Mouse (Mus musculus): ENCODE data around the gene Nme7.

Nme7 gene

DNA sequence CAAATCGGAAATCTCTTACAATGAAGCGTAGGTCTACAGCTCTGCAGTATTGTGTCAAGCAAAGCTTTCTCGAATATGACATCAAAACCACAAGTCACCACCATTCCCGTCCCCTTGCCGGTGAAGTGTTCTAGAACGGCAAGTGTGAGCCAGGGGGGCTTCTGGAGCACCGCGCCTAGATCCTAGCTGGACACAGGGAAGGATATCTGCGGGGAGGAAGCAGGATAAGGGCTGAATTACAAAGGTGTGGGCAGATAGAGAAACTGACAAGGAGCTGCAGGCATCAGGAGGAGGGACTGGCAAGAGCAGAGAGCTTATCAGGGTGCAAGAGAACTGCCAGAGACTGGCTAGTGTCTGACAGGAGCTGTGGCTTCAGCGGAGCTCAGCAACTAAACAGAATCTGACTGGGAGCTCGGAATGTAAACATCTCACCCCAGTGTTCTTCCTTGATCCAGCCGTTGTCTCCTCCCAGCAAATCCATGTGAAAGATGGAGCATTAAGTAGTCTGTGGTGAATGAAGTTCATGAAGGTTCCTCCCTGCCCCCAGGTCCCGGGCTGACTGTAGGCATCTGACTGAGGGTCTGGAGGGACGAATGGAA, 15.7 kb downstream of the Nme7 start:
- DNase-seq (ENCODE audit: extremely low spot score, low read depth, low spot score): no peak

DNA sequence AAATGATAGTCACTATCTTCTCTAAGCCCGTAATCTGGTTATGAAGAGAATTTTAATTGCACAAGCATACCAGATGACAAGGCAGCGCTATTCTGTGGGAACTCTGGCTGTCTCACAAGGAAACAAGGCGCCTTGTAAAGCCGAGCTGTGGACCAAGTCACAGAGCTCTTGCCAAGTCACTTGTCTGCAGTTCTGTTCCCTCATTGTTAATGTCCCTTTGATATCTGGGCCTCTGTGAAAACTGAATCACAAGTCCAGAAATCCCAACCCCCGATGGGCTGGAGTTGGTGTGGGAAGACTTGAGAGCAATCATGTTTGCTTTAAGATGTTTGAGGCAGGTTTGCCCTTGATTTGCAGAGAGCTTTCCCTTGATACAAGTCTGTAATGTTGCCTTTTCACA, 16.8 kb downstream of the Nme7 start:
- DNase-seq (ENCODE audit: extremely low spot score, low read depth, low spot score): no peak

DNA sequence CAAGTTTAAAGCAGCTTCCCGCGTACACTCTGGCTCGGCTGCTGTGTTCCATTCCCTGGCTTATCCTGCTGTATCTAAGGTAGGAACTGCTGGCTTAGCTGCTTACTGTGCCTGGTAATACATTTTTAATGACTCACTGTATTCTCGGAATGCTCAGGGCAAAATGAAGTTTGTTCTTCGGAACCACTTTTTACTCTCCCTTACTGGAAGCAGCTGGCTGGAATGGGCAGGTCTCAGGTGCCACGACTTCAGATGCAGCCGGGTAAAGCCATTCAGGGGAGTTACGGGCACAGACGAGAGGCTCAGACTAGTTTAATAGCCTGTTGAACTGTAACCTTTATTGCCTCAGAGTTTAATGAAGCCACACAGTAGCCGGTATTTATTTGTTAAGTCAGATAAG, 17.5 kb downstream of the Nme7 start:
- no peak for DNase-seq (ENCODE audit: extremely low spot score, low read depth, low spot score)

DNA sequence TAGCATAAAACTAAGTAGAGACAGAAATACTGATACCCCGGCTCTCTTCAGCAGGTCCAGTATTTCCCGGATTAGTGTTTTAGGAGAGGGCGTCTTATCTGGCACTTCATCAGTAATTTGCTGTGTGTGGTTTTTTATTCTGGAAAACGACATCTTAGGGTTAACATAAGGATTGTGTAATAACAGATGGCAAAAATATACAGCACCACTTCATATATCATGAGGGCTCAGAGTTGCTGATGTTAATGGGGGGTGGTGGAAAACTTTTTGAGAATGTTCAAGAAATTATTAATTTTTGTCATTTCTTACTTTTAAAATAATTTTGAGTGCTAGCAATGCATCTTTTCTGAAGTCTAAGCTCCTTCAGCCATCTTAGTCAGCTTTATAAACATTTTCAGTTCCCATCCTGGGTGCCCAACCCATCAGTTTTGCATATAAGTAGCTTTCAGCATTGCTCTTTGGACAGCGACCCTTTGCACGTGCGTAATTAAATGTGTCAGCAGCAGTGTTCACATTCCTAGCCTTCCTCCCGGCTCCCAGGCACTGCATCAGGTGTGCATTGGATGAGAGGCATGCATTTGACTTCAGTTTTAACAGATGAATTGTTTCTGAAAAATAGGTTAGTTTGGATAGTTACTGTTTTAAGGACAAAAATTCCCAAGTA, 19.2 kb downstream of the Nme7 start:
- no peak for DNase-seq (ENCODE audit: extremely low spot score, low read depth, low spot score)

DNA sequence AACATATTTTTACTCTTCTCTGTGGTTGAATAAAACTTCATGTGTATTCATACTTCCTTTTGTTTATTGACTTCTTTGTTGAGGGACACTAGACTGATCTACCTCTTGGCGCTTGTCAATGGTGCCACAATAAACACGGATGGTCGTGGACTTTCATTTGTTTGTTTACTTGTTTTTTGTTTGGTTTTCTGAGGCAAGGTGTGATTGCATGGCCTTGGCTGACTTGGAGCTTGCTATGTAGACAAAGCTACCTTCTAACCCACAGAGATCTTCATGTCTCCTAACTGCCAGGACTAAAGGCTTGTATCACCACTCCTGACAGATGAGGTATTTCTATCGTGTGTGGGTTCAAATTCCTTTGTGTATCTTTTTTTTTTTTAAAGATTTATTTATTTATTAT, 20.3 kb downstream of the Nme7 start:
- DNase-seq (ENCODE audit: extremely low spot score, low read depth, low spot score): no peak

DNA sequence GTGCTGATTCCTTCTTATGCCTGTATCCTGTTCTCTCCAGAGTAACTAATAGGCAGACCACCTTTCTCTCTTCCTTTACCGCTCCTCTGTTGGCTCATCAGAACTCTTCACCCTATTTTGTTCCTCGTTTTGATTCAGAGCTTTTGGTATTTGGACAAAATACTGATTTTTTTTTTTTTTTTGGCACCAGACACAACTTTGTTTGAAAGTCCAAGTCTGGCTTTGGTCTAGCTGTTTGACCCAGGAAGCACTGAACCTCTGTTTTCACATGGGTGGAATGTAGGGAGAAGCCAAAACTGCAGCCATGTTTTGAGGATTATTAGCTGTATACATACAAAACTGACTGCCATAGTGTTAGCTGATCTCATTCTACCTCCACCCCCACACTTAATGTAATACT, 21.0 kb downstream of the Nme7 start:
- DNase-seq (ENCODE audit: extremely low spot score, low read depth, low spot score): no peak

DNA sequence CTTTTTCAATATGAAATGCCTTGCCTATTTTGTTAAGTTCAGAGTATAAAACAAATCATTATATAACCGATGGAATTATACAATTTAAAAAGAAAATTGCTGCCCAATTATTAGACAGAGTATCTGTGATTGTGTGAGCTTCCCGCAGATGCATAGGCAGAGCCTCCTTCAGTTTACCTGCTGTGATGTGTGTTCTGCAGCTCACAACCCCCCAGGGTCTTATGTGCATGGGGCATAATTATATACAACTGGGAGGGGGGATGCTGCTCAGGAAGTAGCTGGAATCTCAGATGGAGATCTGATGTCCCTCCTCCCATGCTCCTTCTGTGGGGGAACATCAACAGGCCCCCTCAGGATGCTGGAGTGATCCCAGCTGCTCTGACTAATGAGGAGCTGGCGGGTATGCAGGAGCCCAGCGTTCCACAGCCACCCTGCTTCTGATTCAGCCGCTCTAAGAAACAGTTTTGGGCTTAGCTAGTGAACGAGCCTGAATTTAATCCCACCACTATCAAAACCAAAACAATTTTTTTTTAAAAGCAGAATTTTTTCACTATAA, 22.8 kb downstream of the Nme7 start:
- no peak for DNase-seq (ENCODE audit: extremely low spot score, low read depth, low spot score)

DNA sequence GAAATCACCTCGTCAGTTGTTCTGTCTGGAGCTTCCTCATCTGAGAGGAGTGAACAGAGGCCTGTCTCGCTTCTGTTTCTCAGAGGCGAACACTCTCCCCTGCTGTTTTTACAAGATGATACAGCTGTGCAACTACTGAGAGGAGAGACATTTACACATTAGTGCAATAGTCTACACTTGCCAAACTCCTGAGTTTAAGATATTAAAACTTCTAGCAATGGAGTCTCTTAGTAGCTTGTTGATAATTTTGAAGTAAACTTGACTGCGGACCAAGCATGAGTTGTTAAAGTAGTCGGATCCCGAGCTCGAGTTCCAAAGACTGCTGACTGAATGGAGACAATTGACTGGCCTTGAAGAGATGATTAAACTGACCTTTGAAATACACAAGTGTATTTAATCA, 23.8 kb downstream of the Nme7 start:
- no peak for DNase-seq (ENCODE audit: extremely low spot score, low read depth, low spot score)

DNA sequence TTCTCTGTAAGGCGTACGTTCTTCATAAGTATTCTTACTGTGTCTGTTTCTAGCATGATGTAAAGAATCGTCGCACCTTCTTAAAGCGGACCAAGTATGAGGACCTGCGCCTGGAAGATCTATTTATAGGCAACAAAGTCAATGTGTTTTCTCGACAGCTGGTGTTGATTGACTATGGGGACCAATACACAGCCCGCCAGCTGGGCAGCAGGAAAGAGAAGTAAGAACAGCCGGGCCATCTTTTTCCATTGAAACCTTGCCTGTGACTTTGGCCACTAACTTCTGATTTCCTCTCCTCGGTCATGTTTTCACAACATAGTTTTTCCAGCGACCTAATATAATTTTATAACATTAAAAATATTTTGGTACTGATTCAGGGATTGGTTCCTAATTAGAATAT, 28.6 kb downstream of the Nme7 start:
- no peak for DNase-seq (ENCODE audit: extremely low spot score, low read depth, low spot score)

DNA sequence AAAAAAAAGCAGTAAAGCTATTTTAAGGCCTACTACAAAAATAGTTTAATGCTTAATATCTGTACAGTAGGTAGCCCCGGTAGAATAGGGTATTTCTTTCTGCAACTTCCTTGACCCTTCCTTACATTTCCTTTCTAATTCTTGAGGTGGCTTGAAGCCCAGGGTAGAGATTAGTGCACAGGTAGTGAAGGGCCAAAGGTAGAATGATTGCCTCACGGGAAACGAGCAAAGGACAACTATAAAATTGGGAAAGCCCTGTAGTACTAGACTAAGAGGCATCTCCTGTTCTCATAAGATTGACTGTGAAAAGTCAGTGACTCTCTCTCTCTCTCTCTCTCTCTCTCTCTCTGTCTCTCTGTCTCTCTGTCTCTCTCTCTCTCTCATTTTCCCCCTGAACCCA, 31.5 kb downstream of the Nme7 start:
- no peak for DNase-seq (ENCODE audit: extremely low spot score, low read depth, low spot score)

DNA sequence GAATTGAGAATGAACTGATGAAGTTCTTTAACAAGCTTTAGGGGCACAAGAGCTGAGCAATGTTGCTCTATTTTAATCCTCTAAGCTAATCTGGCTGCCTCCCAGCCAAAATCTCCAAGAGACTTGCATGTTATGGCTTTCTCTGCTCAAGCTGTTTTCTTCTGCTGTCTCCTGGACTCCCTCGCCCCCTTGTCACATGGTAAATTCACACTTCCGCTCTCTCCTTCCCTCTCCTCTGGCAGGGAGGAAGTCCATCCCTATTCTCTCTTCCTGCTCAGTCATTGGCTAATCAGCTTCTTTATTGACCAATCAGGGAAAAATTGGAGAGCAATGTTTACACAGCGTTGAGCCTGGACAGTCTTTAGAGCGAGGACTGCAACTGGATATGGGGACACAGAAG, 31.9 kb downstream of the Nme7 start:
- DNase-seq (ENCODE audit: extremely low spot score, low read depth, low spot score): no peak

DNA sequence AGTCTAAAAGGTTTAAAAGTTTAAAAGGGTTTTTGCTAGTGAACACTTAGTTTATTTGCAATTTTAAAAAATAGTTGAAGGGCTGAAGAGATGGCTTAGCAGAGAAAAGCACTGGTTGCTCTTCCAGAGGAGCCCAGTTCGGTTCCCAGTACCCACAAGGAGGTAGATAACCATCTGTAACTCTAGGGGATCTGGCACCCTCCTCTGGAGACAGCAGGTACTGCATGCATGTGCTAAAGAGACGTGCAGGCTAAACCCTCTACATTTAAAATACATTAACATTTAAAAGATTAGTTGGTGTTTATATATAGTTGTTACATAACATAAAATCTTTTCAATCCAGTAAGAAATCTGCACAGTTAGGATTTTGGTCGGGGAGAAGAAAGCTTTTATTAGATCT, 38.2 kb downstream of the Nme7 start:
- DNase-seq (ENCODE audit: extremely low spot score, low read depth, low spot score): no peak

DNA sequence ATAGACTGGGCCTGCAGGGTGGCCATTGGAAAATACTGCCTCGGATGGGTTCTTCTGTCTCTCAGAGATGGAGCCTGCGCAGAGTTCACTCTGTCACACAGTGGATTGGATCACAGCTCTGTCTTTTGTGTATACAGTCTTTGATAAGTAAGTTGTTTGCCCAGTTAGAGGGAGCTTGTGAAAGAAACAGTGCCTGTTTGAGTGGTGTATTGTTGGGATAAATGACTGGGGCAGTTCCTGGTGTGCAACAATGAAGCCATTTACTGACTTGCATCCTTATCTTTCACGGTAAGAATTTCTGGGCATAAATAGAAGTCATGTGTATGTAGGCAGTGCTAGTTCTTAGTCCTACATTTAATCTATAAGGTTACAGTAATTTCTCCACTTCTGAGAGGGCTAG, 49.5 kb downstream of the Nme7 start:
- DNase-seq (ENCODE audit: extremely low spot score, low read depth, low spot score): no peak

DNA sequence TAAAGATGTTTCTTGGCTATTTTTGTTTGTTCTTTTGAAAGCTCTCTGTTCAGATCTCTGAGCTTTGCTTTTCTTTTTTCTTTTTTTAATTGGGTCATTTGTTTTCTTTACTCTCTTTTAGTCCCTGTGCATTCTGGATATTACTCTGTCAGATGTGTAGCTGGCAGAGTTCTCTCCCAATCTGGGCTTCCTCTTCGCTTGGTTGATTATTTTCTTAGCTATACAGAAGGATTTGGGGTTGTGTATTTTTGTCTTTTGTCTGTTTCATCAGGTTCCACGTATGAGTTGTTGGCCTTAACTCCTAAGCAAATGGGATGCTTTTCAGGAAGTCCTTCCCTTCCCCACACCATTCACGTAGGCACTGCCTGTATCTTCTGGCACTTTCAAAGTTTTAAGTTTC, 54.1 kb downstream of the Nme7 start:
- DNase-seq (ENCODE audit: extremely low spot score, low read depth, low spot score): no peak

DNA sequence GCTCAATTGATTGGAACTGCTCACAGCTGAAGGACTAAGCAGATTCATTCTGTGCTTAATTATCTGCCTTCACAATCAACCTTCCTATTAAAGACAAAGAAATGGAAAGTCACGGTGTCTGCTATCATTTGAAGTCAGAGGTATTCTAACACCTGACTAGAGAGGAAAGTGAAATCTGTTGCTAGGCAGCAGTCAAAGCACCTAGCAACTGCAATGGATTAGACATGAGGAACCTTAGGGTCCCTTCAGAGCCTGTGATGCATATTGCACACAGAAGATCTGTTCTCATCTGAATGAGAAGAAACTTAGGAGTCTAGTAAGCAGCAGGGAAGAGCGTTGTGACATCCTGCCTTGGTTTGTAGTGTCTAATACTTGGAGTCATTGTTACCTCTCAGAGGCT, 58.1 kb downstream of the Nme7 start:
- DNase-seq (ENCODE audit: extremely low spot score, low read depth, low spot score): no peak

DNA sequence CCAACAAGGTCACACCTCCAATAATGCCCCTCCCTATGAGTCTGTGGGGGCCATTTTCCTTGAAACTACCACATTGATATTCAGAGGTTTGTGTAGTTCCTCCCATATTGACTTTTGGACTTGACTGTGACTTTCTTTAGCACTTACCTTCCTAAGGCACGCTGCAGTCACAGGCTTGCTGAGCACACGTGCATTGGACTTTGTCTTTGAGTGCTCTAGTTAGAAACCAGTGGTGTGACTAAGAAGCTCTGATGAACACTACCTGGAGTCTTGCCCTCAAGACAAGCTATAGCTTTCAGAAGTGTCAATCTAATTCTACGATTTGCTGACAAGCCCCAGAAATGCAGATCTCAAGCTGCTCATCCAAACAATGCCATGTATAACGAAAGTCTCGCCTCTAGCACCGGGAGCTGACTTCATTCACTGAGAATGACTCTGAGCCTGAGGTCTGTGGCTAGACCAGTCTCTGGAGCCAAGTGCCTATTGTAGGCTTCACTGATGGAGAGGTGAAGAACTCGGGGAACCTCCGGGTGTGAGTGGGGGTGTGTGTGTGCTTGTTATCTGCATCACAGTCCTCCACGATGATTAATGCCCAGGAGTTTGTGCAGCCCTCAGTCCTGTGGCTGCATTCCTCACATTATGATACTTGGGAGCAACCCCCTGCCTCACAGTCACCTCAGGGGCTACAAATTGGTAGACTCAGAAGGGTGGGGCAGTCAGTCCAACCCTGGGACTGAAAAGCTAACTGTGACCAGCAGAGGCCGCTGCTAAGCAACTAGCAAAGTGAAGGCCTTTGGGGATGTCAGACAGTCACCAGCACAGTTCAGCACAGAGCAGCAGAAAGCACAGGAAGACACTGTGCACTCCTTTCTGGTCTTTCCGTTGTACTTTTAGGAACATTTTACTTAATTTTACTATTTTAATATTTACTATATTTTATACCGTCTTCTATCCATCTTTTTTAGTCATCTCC, 62.5 kb downstream of the Nme7 start:
- DNase-seq (ENCODE audit: extremely low spot score, low read depth, low spot score): peak; percentile 24

DNA sequence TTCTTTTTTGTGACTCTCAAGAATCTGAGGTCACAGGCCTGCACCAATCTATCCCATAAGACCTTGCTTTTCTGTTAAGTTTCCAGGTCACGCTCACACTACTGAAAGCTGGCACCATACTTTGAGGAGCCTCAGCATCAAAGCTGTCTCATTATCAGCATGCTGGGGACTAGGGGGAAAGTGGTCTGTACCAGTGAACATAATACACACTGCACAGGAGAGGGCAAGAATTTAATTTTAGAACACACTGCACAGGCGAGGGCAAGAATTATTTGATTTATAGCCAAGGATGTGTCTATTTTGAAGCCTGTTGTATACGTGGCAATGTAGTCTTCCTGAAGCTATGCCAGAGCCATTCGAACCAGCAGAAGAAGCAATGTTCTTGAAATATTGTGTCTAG, 64.2 kb downstream of the Nme7 start:
- no peak for DNase-seq (ENCODE audit: extremely low spot score, low read depth, low spot score)

DNA sequence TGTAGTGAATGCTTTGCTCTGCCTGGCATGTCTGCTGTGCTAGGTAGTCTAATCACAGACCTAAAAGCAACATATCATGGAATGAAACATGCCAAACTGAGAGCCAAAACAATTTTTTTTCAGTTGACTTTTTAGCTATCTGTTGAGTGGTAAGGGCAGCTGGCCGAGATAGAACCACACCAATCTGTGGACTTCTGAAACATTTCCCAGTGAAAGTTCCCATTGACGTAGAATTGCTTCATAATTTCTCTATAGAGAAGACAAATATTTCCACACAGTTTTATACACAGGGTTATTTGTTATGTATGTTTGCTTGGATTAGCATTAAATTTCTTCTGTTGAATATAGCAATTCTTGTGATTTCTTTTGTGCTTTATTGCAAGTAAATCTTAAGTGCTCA, 65.9 kb downstream of the Nme7 start:
- DNase-seq (ENCODE audit: extremely low spot score, low read depth, low spot score): no peak

DNA sequence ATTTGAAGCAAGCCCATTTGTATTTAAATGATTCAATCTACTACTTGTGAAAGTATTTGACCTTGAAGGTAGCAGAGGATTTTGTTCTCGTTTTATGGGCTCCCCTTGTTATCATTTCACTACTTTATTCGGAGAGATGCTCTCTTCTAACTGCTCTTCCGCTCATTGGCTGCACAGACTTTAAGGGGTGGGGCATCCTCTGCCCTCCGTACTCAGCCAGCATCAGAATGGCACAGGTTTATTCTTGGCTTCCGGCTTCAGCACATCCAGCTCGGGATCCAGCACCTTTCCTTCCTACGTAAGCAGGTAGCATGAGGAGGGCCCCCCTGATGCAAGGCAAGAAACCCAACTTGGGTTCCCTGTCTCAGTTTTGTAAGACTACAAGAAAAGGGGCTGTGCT, 69.1 kb downstream of the Nme7 start:
- no peak for DNase-seq (ENCODE audit: extremely low spot score, low read depth, low spot score)

DNA sequence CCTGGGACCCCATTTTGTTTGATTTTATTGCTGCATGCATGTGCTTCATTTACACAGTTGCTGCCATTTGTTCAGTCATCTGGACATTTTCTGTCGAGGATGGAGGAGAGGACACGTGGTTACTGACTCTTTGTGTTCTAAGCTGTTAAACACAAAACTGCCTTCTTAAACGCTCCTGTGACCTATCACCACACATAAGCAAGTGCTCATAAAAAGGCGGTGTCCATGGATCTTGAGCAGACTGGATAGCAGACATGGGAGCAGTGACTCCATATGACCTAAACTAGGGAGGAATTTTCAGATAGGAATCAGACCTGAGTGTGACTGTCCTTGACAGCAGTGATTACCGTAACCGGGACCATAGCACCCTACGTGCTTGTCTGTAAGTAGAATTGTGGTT, 70.1 kb downstream of the Nme7 start:
- DNase-seq (ENCODE audit: extremely low spot score, low read depth, low spot score): no peak

DNA sequence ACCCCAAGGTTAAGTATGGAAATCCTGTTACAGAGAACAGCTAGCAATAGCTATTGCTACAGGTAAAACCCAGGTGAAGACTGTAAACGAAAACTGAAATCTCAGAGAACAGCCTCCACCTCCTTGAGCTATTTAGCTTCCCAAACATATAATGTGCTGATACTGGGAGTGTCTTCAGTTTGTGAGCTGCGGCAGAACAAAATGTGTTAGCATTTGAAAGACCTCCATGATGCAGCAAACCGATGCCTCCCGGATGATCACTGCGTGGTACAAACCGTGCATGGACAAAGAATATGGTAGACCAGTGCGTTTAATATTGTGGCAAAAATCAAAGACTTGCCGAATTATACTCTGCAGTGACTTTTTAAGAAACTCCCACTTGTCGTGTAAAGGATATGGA, 71.7 kb downstream of the Nme7 start:
- DNase-seq (ENCODE audit: extremely low spot score, low read depth, low spot score): no peak

All from hindlimb bud, embryonic 11.5 days (tissue).